Mouse (Mus musculus) embryo, embryonic 11.5 days (tissue): Measurements from ENCODE around the gene Foxl2.
A peak's percentile ranks its signal among the peaks of the same experiment; 100 is the strongest.

Source experiments
- DNase-seq: peaks from one replicate; pipeline ENCODE4 v3.0.0-alpha.2; 2012; ENCODE audit warnings: low read depth, low spot score

The Foxl2 gene

DNA sequence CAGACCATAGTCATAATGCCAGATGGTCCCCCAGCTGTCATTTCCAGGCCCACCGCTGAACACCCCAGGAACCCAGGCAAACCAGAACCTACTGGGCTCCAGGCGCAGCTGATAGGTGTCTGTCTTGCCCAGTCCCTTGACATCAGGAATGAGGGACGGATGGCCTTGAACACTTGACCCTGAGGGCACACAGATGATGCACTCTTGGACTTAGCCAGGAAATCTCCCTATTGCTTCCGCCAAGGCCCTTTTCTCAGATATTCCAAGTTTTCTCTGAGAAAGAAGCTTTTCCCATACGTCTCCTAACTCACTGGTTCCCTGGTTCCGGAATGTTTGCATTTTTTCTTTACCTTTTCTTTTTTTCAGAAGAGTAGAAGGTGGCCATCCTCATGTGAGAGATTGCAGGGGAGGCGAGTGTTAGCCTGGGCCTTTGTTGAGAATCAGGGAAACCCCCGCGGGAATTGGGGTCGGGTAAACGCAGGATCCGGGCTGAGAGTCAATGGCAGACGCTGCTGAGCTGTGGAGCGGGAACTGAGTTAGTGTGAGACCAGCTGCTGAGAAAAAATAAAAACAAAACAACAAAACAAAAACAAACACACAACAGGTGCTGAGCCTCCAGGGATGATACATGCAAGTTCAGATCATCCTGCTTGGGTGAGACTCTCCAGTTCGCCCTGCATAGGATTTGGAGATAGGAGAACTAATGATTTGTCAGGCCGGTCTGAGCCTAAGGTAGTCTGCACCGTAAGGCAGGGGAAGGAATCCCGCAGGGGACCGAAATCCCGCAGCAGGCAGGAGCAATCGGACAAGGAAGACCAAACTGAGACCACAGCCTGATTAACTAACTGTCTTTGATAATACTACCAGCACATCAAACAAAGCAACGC lies 6.7 kb downstream of the Foxl2 start:
- no peak for DNase-seq

- no peak for DNase-seq
These were observed 7.5 kb downstream of the Foxl2 start for GRCm38 (mm10) chr9:98962478-98963142.

DNA sequence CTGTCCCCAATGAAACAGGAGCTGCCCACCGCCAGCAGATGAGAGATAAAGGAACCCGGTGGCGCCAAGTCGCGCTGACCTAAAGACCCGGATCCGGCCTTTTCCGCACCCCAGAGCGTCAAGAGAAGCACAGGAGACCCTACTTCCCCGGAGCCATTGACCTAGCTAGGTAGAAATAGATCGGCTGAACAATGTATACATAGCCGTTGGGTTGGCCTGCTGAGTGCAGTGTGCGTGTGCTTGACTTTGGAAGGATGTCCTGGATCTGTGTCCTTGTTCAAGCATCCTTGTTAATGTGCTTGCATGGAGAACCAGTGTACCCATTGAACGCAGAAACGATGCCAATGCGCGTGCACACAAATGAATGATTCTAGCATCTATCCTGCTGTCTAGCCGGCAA lies 8.6 kb downstream of the Foxl2 start:
- DNase-seq = no peak

GRCm38 (mm10) chr9:98965084-98965483 lies 10.0 kb downstream of the Foxl2 start:
- no peak for DNase-seq

GRCm38 (mm10) chr9:98973101-98973521 lies 18.0 kb downstream of the Foxl2 start:
- DNase-seq = no peak

DNA sequence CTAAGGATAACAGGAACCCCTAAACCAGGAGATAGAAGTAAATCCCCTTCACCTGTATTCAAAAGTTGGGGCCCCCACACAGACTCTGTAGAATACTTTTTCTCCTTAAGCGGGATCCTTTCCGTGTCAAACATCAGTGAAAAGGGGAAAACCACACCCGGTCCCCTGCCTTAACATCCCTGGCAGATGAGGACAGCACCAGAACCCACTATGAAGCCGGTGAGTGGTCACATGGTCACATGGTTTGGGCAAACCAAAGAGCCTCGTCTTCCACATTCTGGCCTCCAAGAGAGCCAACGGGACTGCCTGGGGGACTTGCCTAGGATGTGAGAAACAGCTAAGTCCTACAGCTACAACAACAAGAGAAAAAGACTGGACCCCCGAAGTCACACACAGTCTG lies 18.5 kb downstream of the Foxl2 start:
- DNase-seq = no peak

DNA sequence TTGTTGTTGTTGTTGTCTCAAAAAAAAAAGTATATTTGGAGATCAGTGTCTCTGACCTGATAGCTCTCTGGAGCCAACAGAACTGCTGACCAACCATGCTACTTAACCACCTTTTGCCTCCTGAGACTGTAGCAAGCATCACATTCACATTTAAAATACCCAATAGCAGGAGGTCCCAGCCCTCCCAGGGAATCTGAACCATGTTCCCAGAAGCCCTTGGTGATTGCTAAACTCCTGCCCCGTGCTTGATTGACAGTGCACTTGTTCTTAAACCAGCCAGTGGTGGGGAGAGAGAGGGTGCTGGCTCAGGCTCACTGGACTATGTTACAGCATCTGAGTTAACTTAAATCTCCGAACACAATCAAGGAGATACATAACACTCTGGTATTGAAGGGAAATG lies 19.8 kb downstream of the Foxl2 start:
- DNase-seq = no peak

- DNase-seq = no peak
These were observed 21.0 kb downstream of the Foxl2 start for GRCm38 (mm10) chr9:98976081-98976480.

GRCm38 (mm10) chr9:98976520-98976919 lies 21.4 kb downstream of the Foxl2 start:
- no peak for DNase-seq

- peak; percentile 83 for DNase-seq
These were observed 24.6 kb downstream of the Foxl2 start for GRCm38 (mm10) chr9:98979431-98980416.

DNA sequence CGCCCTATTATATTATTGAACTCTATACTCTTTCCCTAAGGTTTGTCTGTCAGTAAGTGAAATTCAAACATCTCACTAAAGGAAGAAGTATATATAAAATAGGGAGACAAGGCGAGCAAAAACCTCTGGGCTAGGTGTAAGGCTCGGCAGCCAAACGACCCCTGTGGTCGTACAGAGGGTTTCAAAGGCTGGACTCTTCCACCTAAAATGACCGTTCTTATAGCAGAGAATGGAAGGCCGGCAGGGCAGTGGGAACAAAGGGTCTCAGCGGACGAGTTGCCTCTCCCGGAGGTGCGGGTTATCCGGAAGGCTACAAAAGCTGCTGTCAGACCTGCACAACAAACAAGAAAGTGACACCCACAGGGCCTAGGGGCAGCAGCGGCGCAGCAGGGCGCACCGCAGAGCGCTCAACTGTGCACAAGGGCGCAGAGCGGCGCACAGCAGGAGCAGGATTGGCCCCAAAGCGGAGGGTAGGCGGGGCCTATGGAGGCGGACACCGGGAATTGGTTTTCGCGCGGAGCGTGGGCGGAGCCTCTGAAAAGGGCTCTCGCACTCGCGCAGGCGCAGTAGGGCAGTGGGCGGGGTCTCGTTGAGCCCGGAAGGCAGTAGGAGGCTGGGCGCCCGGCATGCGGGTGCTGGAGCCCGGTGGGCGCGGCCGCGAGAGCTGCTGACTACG lies 30.9 kb downstream of the Foxl2 start, which contains the start of gene Faim:
Faim (plus strand) TSS at position 574 of the 676 bp plus-strand sequence.
- peak; percentile 99 for DNase-seq

GRCm38 (mm10) chr9:98986476-98987096 lies 31.5 kb downstream of the Foxl2 start:
- DNase-seq = no peak

DNA sequence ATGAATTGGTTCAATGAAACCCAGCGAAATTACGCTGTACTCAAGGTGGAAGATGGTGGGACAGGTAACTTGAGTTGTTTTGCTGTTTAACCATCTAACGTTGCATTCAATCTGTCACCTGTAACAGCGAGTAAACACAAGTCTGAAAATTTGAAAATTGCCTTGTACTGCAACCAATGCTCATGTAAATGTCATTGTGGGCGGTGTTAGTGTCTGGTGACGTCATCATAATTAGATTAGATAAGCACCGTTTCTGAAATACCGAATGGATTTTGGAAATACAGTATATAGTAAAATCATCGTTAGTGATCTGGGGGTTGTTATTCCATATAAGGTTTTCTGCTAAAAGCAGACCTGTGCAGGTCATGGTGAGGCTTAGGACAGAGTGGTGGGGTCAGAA lies 32.0 kb downstream of the Foxl2 start:
- DNase-seq = no peak

DNA sequence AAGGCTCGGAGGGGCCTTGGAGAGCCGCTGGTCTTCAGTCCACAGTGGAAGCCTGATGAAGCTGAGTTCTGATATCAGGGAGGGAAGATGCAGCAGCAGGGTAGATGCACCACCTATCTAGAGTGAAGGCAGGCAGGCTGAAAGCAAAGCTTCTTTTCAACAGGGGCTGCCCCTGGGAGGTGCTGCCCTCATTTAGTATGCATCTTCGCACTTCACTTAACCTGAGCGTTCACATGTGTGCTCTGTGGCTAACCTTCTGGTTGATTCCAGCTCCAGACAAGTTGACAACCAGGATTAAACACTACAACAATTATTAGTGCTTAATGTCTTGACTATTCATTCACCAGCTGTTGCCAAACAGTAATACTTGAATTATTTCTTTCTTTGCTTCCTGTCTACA lies 39.0 kb downstream of the Foxl2 start:
- no peak for DNase-seq

DNA sequence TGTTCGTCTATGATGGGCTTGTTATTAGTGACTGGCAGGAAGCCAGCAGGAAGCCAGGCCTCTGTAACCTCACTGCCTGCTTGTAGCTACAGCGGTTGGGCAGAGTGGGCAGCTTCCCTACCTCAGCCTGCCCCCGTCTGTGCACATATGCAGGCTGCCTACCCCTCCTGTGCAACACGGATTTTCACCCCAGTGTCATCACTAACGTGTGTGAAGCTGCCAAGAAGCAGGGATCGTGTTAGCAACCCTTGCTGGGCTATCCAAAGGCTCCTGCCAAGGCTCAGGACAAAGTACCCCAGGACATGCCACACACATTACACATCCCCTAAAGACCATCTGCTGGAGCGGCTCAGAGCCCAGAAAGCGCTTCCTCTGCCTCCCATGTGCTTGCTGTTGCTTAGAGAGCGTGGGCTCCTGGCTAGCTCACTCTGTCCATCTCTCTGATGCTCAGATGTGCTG lies 44.8 kb downstream of the Foxl2 start:
- no peak for DNase-seq

DNA sequence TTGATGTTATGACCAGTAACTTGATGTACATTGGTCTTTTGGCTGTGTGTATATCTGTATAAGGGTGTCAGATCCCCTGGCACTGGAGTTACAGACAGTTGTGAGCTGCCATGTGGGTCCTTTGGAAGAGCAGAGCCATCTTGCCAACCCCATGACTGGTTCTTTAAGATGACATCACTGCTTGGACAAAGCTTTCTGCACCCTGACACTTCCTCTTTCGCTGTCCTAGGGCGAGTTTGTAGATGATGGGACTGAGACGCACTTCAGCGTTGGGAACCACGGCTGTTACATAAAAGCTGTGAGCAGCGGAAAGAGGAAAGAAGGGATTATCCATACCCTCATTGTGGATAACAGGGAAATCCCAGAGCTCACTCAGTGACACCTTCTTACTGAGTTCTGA lies 46.2 kb downstream of the Foxl2 start:
- no peak for DNase-seq
